Mouse (Mus musculus) mouse trophoblast stem cell (cell line): ENCODE measurements around the gene Ercc4.

Experiments used
- in situ Hi-C, 2 experiments: fragments of 300-500 bp; cut with MseI, MboI; formaldehyde crosslinking; loops; 2 replicates in 1 of 2; 3 replicates in 1 of 2; pipeline ENCODE4 v1.15.1; 2025

Ercc4 gene

GRCm38 (mm10) chr16:13147810-13148555 is 38.5 kb downstream of the Ercc4 start:
- in situ Hi-C loops: no loop called here

- in situ Hi-C loops: no loop called here
These were observed 40.5 kb downstream of the Ercc4 start for GRCm38 (mm10) chr16:13149950-13150349.

GRCm38 (mm10) chr16:13150790-13151189 is 41.3 kb downstream of the Ercc4 start:
- in situ Hi-C loops: no loop called here

GRCm38 (mm10) chr16:13152475-13152874 is 43.0 kb downstream of the Ercc4 start:
- in situ Hi-C loops: no loop called here

GRCm38 (mm10) chr16:13153215-13153614 is 43.7 kb downstream of the Ercc4 start:
- in situ Hi-C loops: no loop called here

- in situ Hi-C loops: no loop called here
These were observed 44.9 kb downstream of the Ercc4 start for GRCm38 (mm10) chr16:13154352-13154751.

GRCm38 (mm10) chr16:13157314-13157713 is 47.8 kb downstream of the Ercc4 start:
- in situ Hi-C loops: no loop called here

GRCm38 (mm10) chr16:13158153-13158670 is 48.7 kb downstream of the Ercc4 start:
- in situ Hi-C loops: no loop called here

GRCm38 (mm10) chr16:13158906-13159889 is 49.7 kb downstream of the Ercc4 start:
- in situ Hi-C loops: no loop called here

GRCm38 (mm10) chr16:13159927-13160644 is 50.6 kb downstream of the Ercc4 start:
- in situ Hi-C loops: loop anchor here (10.0 kb wide), 1 partner anchor 255 kb away; no protein-coding TSS in a partner anchor

- in situ Hi-C loops: loop anchor here (10.0 kb wide), 1 partner anchor 253 kb away; no protein-coding TSS in a partner anchor
These were observed 52.0 kb downstream of the Ercc4 start for GRCm38 (mm10) chr16:13161516-13161915.

- in situ Hi-C loops: loop anchor here (10.0 kb wide), 1 partner anchor 247 kb away; no protein-coding TSS in a partner anchor
These were observed 58.2 kb downstream of the Ercc4 start for GRCm38 (mm10) chr16:13167731-13168130.

- in situ Hi-C loops: no loop called here
These were observed 63.7 kb downstream of the Ercc4 start for GRCm38 (mm10) chr16:13173055-13173742.

- in situ Hi-C loops: no loop called here
These were observed 73.0 kb downstream of the Ercc4 start for GRCm38 (mm10) chr16:13182526-13182925.

GRCm38 (mm10) chr16:13183182-13183742 is 73.8 kb downstream of the Ercc4 start:
- in situ Hi-C loops: no loop called here

- in situ Hi-C loops: no loop called here
These were observed 74.9 kb downstream of the Ercc4 start for GRCm38 (mm10) chr16:13184381-13184780.

- in situ Hi-C loops: no loop called here
These were observed 80.1 kb downstream of the Ercc4 start for GRCm38 (mm10) chr16:13189430-13190107.

GRCm38 (mm10) chr16:13190471-13190870 is 81.0 kb downstream of the Ercc4 start:
- in situ Hi-C loops: no loop called here

GRCm38 (mm10) chr16:13191166-13191565 is 81.7 kb downstream of the Ercc4 start:
- in situ Hi-C loops: no loop called here

- in situ Hi-C loops: no loop called here
These were observed 84.2 kb downstream of the Ercc4 start for GRCm38 (mm10) chr16:13193663-13194071.
